Mouse (Mus musculus) intestine, embryonic 16.5 days (tissue): Measurements from ENCODE around the gene Hspa8. TPM values are rescaled to one million over a fixed set of nuclear protein-coding genes. Genes with fewer than 3 reads are reported as not detected.
"Not testable (repeated sequence)": the region's sequence is repeated elsewhere in the genome, so short reads cannot be mapped to it uniquely, and the experiment has no call there.

Experiments used
- ATAC-seq: fragments of 200-750 bp; cut with Nextera tagmentation; 2 replicates; pipeline ENCODE4 v1.8.0; 2017; ENCODE audit warnings: moderate TSS enrichment, moderate library complexity
- H3K27ac ChIP-seq: fragments of 300-500 bp; sonication (generic); 2 replicates; pipeline ENCODE4 v1.5.1; 2014; ENCODE audit warnings: mild to moderate bottlenecking, low read length
- H3K27me3 ChIP-seq: fragments of 300-500 bp; sonication (generic); replicated peaks from 2 replicates; pipeline ENCODE4 v1.6.1; 2014; ENCODE audit warnings: low read length, control low read depth, mixed read lengths; ENCODE audit not compliant: control insufficient read depth, insufficient read depth
- H3K36me3 ChIP-seq: fragments of 300-500 bp; sonication (generic); 2 replicates; pipeline ENCODE4 v1.6.1; 2014; ENCODE audit warnings: low read length, control low read depth; ENCODE audit not compliant: control insufficient read depth, insufficient read depth
- H3K4me1 ChIP-seq: fragments of 300-500 bp; sonication (generic); 2 replicates; pipeline ENCODE4 v1.6.1; 2014; ENCODE audit warnings: low read length, control low read depth, mixed read lengths; ENCODE audit not compliant: control insufficient read depth, insufficient read depth
- H3K4me2 ChIP-seq: fragments of 300-500 bp; sonication (generic); 2 replicates; pipeline ENCODE4 v1.6.1; 2014; ENCODE audit warnings: low read depth, low read length, control low read depth
- H3K4me3 ChIP-seq: fragments of 300-500 bp; sonication (generic); 2 replicates; pipeline ENCODE4 v1.5.1; 2014; ENCODE audit warnings: mild to moderate bottlenecking, low read length
- H3K9ac ChIP-seq: fragments of 300-500 bp; sonication (generic); 2 replicates; pipeline ENCODE4 v1.6.1; 2014; ENCODE audit warnings: low read depth, low read length
- H3K9me3 ChIP-seq: fragments of 300-500 bp; sonication (generic); 2 replicates; pipeline ENCODE4 v1.6.1; 2016; ENCODE audit warnings: low read length, control low read depth; ENCODE audit not compliant: control insufficient read depth
- whole genome bisulfite sequencing: fragments of 180-500 bp; shearing (Covaris S2); extraction: QIAGEN DNeasy Blood & Tissue Kit; methylation state at CpG from one replicate; pipeline ENCODE4 v1.1.7; 2014; 5-methylcytosine and 5-hydroxymethylcytosine counted together
- polyA plus RNA-seq: library from polyadenylated mRNA; unstranded; fragments of >200 nt; fragmentation: Nextera tagmentation; extraction: Ambion mirVana; gene quantifications from 2 replicates; pipeline ENCODE4 v1.2.1, GENCODE M21; 2015

The Hspa8 gene
- polyA plus RNA-seq, 1 experiment from 2014 or later: 2,348 TPM

- H3K9me3 ChIP-seq: no peaks in the 10 kb centered on the region
These were observed 34.7 kb upstream of the Hspa8 start for GRCm38 (mm10) chr9:40766058-40766605.

GRCm38 (mm10) chr9:40767946-40768345 lies 32.8 kb upstream of the Hspa8 start:
- Histone ChIP-seq H3K4me2 (no peak overlapping the region), H3K36me3 (0 out of 2 replicates have a peak, but pooled peaks cover 4% of the 10 kb centered on the region), H3K4me1 (no peaks in the 10 kb centered on the region; the same call in 1 of the 2 replicates), H3K9ac (no peak overlapping the region), H3K27ac (no peak overlapping the region), H3K4me3 (no peak overlapping the region), H3K27me3 (no peaks in the 10 kb centered on the region), H3K9me3 (no peaks in the 10 kb centered on the region)
- ATAC-seq: no peak
- 87% methylated on average over 4 of the region's 4 CpGs for WGBS

More at GRCm38 (mm10) chr9:40766058-40766605, 34.7 kb upstream of the Hspa8 start:
- Histone ChIP-seq H3K36me3 (0 out of 2 replicates have a peak, but pooled peaks cover 4% of the 10 kb centered on the region), H3K4me2 (no peak overlapping the region), H3K27me3 (no peaks in the 10 kb centered on the region), H3K27ac (no peak overlapping the region), H3K9ac (no peak overlapping the region), H3K4me3 (no peak overlapping the region), H3K4me1 (no peaks in the 10 kb centered on the region; the same call in 1 of the 2 replicates)
- WGBS: 66% methylated on average over 7 of the region's 7 CpGs
- ATAC-seq: no peak

- no peak for ATAC-seq
- Histone ChIP-seq H3K4me1 (peaks cover 3% of the 10 kb centered on the region; the same call in 1 of the 2 replicates), H3K27ac (no peak overlapping the region), H3K9me3 (no peaks in the 10 kb centered on the region), H3K9ac (no peak overlapping the region), H3K36me3 (no peaks in the 10 kb centered on the region), H3K4me2 (no peak overlapping the region), H3K4me3 (no peak overlapping the region), H3K27me3 (no peaks in the 10 kb centered on the region)
- WGBS: 71% methylated on average over 13 of the region's 13 CpGs
These were observed 28.5 kb upstream of the Hspa8 start for GRCm38 (mm10) chr9:40772246-40772645.

- 81% methylated on average over 6 of the region's 6 CpGs for WGBS
- H3K27me3 ChIP-seq, H3K9ac ChIP-seq, H3K4me3 ChIP-seq, H3K27ac ChIP-seq, H3K9me3 ChIP-seq, H3K4me2 ChIP-seq, H3K36me3 ChIP-seq, H3K4me1 ChIP-seq, ATAC-seq: not testable (repeated sequence)
These were observed 27.6 kb upstream of the Hspa8 start for GRCm38 (mm10) chr9:40773142-40773541.

GRCm38 (mm10) chr9:40773869-40774268 lies 26.9 kb upstream of the Hspa8 start:
- Histone ChIP-seq H3K36me3 (no peaks in the 10 kb centered on the region), H3K4me1 (peaks cover 3% of the 10 kb centered on the region; the same call in 1 of the 2 replicates), H3K27ac (no peak overlapping the region), H3K9ac (no peak overlapping the region), H3K27me3 (no peaks in the 10 kb centered on the region), H3K4me3 (no peak overlapping the region), H3K9me3 (no peaks in the 10 kb centered on the region), H3K4me2 (no peak overlapping the region)
- no peak for ATAC-seq
- WGBS: 81% methylated on average over 4 of the region's 4 CpGs

GRCm38 (mm10) chr9:40776044-40776443 lies 24.7 kb upstream of the Hspa8 start:
- Histone ChIP-seq H3K9me3 (no peaks in the 10 kb centered on the region), H3K36me3 (no peaks in the 10 kb centered on the region), H3K27ac (peak overlapping the region; percentile 91), H3K4me2 (no peak overlapping the region), H3K27me3 (no peaks in the 10 kb centered on the region), H3K4me3 (no peak overlapping the region), H3K9ac (no peak overlapping the region), H3K4me1 (peaks cover 12% of the 10 kb centered on the region)
- peak; percentile 49 for ATAC-seq
- WGBS: 64% methylated on average over 1 of the region's 1 CpGs

GRCm38 (mm10) chr9:40776459-40777248 lies 24.1 kb upstream of the Hspa8 start:
- no peak overlapping the region for H3K4me3 ChIP-seq
- H3K4me2 ChIP-seq: no peak overlapping the region
- WGBS: 50% methylated on average over 11 of the region's 11 CpGs
- H3K4me1 ChIP-seq: peaks cover 17% of the 10 kb centered on the region
- no peak overlapping the region for H3K9ac ChIP-seq
- peak overlapping the region; percentile 91 for H3K27ac ChIP-seq
- H3K27me3 ChIP-seq: no peaks in the 10 kb centered on the region
- H3K36me3 ChIP-seq: no peaks in the 10 kb centered on the region
- ATAC-seq: peak; percentile 92
- no peaks in the 10 kb centered on the region for H3K9me3 ChIP-seq

- H3K27me3 ChIP-seq: no peaks in the 10 kb centered on the region
- no peak overlapping the region for H3K4me3 ChIP-seq
- no peaks in the 10 kb centered on the region for H3K9me3 ChIP-seq
- peaks cover 26% of the 10 kb centered on the region for H3K4me1 ChIP-seq
- no peak overlapping the region for H3K4me2 ChIP-seq
- no peak for ATAC-seq
- WGBS: 66% methylated on average over 3 of the region's 3 CpGs
- H3K9ac ChIP-seq: no peak overlapping the region
- H3K27ac ChIP-seq: no peak overlapping the region
- no peaks in the 10 kb centered on the region for H3K36me3 ChIP-seq
These were observed 20.7 kb upstream of the Hspa8 start for GRCm38 (mm10) chr9:40780111-40780510.

GRCm38 (mm10) chr9:40780892-40781725 lies 19.7 kb upstream of the Hspa8 start:
- Histone ChIP-seq H3K4me3 (no peak overlapping the region), H3K9ac (no peak overlapping the region), H3K9me3 (no peaks in the 10 kb centered on the region), H3K27ac (peak overlapping the region; percentile 85), H3K36me3 (no peaks in the 10 kb centered on the region), H3K4me1 (peaks cover 25% of the 10 kb centered on the region), H3K27me3 (no peaks in the 10 kb centered on the region), H3K4me2 (no peak overlapping the region; the same call in 1 of the 2 replicates)
- ATAC-seq: no peak
- WGBS: 65% methylated on average over 11 of the region's 11 CpGs
